Mouse (Mus musculus) C2C12 (cell line): ENCODE results near the gene Gale. TPM values are rescaled to one million over a fixed set of nuclear protein-coding genes. Genes with fewer than 3 reads are reported as not detected.

Source experiments
- H3K27me3 ChIP-seq: one replicate; pipeline ENCODE4 v1.6.1; 2011; ENCODE audit not compliant: control insufficient read depth, insufficient read depth, insufficient read length
- H3K36me3 ChIP-seq: one replicate; pipeline ENCODE4 v1.6.1; 2011; ENCODE audit not compliant: control insufficient read depth, insufficient read depth
- H3K4me3 ChIP-seq: one replicate; pipeline ENCODE4 v1.5.1; 2011; ENCODE audit warnings: mild to moderate bottlenecking, control low read depth; ENCODE audit not compliant: poor library complexity, insufficient read depth, severe bottlenecking
- H3K79me2 ChIP-seq: one replicate; pipeline ENCODE4 v1.6.1; 2011; ENCODE audit not compliant: control insufficient read depth, insufficient read depth
- H3K79me3 ChIP-seq: one replicate; pipeline ENCODE4 v1.6.1; 2011; ENCODE audit warnings: low read depth, control low read depth
- H3ac ChIP-seq: one replicate; pipeline ENCODE3; 2011; ENCODE audit warnings: low read depth; ENCODE audit not compliant: control insufficient read depth, insufficient read length
- CEBPB ChIP-seq: IDR thresholded peaks from one replicate; pipeline ENCODE4 v1.6.1; 2011; ENCODE audit warnings: low read depth, mild to moderate bottlenecking, control low read depth, moderate library complexity
- CTCF ChIP-seq: IDR thresholded peaks from one replicate; pipeline ENCODE4 v1.5.1; 2011; ENCODE audit not compliant: control insufficient read depth, insufficient read depth, insufficient read length
- FOSL1 ChIP-seq: IDR thresholded peaks from one replicate; pipeline ENCODE4 v1.8.0; 2011; ENCODE audit warnings: mild to moderate bottlenecking, low read length; ENCODE audit not compliant: poor library complexity, insufficient read depth, severe bottlenecking
- MAX ChIP-seq: IDR thresholded peaks from one replicate; pipeline ENCODE4 v1.6.1; 2011; ENCODE audit warnings: mild to moderate bottlenecking, control low read depth
- MYOD1 ChIP-seq: IDR thresholded peaks from one replicate; pipeline ENCODE4 v1.6.1; 2011; ENCODE audit warnings: low read depth; ENCODE audit not compliant: control insufficient read depth, insufficient read length
- MYOG ChIP-seq: IDR thresholded peaks from one replicate; pipeline ENCODE4 v1.6.1; 2011; ENCODE audit not compliant: control insufficient read depth, insufficient read length; ENCODE audit errors: extremely low read depth
- USF1 ChIP-seq: IDR thresholded peaks from one replicate; pipeline ENCODE4 v1.6.1; 2011; ENCODE audit warnings: low read depth, mild to moderate bottlenecking, control low read depth, moderate library complexity
- polyA plus RNA-seq: library from polyadenylated mRNA; unstranded; fragments of >200 nt; fragmentation: generic; extraction: Trizol; gene quantifications from one replicate; pipeline ENCODE4 v1.2.1, GENCODE M21; 2012; ENCODE audit warnings: missing spikeins

Gale gene
- polyA plus RNA-seq, 1 experiment: 50.7 TPM

- Histone ChIP-seq H3ac (no peak overlapping the region), H3K79me3 (peaks cover 1% of the 10 kb centered on the region), H3K4me3 (no peak overlapping the region), H3K36me3 (no peaks in the 10 kb centered on the region), H3K79me2 (peaks cover 16% of the 10 kb centered on the region), H3K27me3 (no peaks in the 10 kb centered on the region)
- TF ChIP-seq FOSL1 (no peak), MYOD1 (no peak), USF1 (no peak), MAX (no peak), CTCF (no peak), MYOG (no peak), CEBPB (no peak)
These were observed 14.1 kb upstream of the Gale start for GRCm38 (mm10) chr4:135949475-135949874.

- no peaks in the 10 kb centered on the region for H3K36me3 ChIP-seq
- no peaks in the 10 kb centered on the region for H3K27me3 ChIP-seq
- H3K79me2 ChIP-seq: peaks cover 16% of the 10 kb centered on the region
- no peak overlapping the region for H3ac ChIP-seq
- no peak for TF ChIP-seq MYOG
- TF ChIP-seq MAX: no peak
- no peak for TF ChIP-seq MYOD1
- TF ChIP-seq USF1: no peak
- TF ChIP-seq CTCF: no peak
- no peak for TF ChIP-seq CEBPB
- TF ChIP-seq FOSL1: no peak
- peaks cover 1% of the 10 kb centered on the region for H3K79me3 ChIP-seq
- no peak overlapping the region for H3K4me3 ChIP-seq
These were observed 13.6 kb upstream of the Gale start for GRCm38 (mm10) chr4:135949911-135950310.

- peaks cover 16% of the 10 kb centered on the region for H3K79me2 ChIP-seq
- H3K4me3 ChIP-seq: no peak overlapping the region
- no peaks in the 10 kb centered on the region for H3K36me3 ChIP-seq
- no peaks in the 10 kb centered on the region for H3K27me3 ChIP-seq
- H3ac ChIP-seq: no peak overlapping the region
- no peak for TF ChIP-seq CTCF
- peaks cover 1% of the 10 kb centered on the region for H3K79me3 ChIP-seq
These were observed 13.2 kb upstream of the Gale start for GRCm38 (mm10) chr4:135950365-135950764.

- Histone ChIP-seq H3K79me3 (peaks cover 1% of the 10 kb centered on the region), H3K27me3 (no peaks in the 10 kb centered on the region), H3K36me3 (peaks cover 4% of the 10 kb centered on the region), H3K4me3 (no peak overlapping the region), H3ac (no peak overlapping the region), H3K79me2 (peaks cover 15% of the 10 kb centered on the region)
- no peak for TF ChIP-seq CEBPB
- no peak for TF ChIP-seq MAX
- TF ChIP-seq FOSL1: no peak
- TF ChIP-seq CTCF: no peak
- no peak for TF ChIP-seq MYOD1
- TF ChIP-seq USF1: no peak
- TF ChIP-seq MYOG: no peak
These were observed 12.0 kb upstream of the Gale start for GRCm38 (mm10) chr4:135951505-135951904.

GRCm38 (mm10) chr4:135953179-135953578, 10.3 kb upstream of the Gale start:
- Histone ChIP-seq H3K27me3 (no peaks in the 10 kb centered on the region), H3K79me2 (no peaks in the 10 kb centered on the region), H3ac (no peak overlapping the region), H3K4me3 (no peak overlapping the region), H3K79me3 (no peaks in the 10 kb centered on the region), H3K36me3 (peaks cover 4% of the 10 kb centered on the region)
- TF ChIP-seq CEBPB (no peak), USF1 (no peak), CTCF (no peak), MAX (no peak), MYOD1 (no peak), MYOG (no peak), FOSL1 (no peak)

GRCm38 (mm10) chr4:135954241-135954640, 9.3 kb upstream of the Gale start:
- Histone ChIP-seq H3K36me3 (peaks cover 4% of the 10 kb centered on the region), H3K79me2 (no peaks in the 10 kb centered on the region), H3K4me3 (no peak overlapping the region), H3ac (no peak overlapping the region), H3K79me3 (no peaks in the 10 kb centered on the region), H3K27me3 (no peaks in the 10 kb centered on the region)
- TF ChIP-seq USF1: no peak
- TF ChIP-seq MAX: no peak
- peak; percentile 9 for TF ChIP-seq CTCF

GRCm38 (mm10) chr4:135955886-135956285, 7.6 kb upstream of the Gale start:
- no peak overlapping the region for H3K4me3 ChIP-seq
- no peak overlapping the region for H3ac ChIP-seq
- H3K36me3 ChIP-seq: peaks cover 4% of the 10 kb centered on the region
- H3K79me3 ChIP-seq: no peaks in the 10 kb centered on the region
- no peak for TF ChIP-seq MYOG
- no peak for TF ChIP-seq CTCF
- no peak for TF ChIP-seq MAX
- no peak for TF ChIP-seq USF1
- no peak for TF ChIP-seq FOSL1
- no peak for TF ChIP-seq CEBPB
- no peak for TF ChIP-seq MYOD1
- H3K79me2 ChIP-seq: no peaks in the 10 kb centered on the region
- H3K27me3 ChIP-seq: no peaks in the 10 kb centered on the region
